Mouse (Mus musculus): ENCODE measurements at regions not wholly inside any gene's neighbourhood (a gene's known extent, or its start where the extent isn't known, plus 50 kb on each side); places are given as distances from the start of the nearest gene placed in this dataset.

DNA sequence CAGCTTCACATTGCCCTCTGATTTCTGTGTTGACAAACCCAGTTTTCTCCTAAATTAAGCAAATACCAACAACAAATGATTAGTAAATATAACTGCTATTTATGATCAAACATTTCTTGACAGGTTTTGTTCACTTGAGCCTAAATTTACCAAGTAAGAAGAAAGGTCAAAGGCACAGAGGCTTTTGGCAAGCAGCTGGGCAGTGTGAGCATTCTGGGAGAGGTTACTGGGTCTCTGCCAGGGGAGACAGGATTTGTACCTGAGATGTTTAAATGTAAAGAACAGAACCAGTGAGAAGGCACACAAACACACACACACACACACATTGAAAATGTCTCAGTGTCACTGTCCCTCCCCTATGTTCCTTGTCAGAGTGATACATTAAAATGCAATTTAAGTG, 367.0 kb upstream of the Nr2f2 start:
- TF ChIP-seq GATA1 (IDR thresholded peaks at IDR 0.05; ENCODE audit: borderline replicate concordance, low read length) (no peak), FLI1 (IDR thresholded peaks at IDR 0.05; ENCODE audit: low read length) (no peak)

Measured in megakaryocyte, embryonic 14.5 days (primary cell).